Mouse (Mus musculus) neural tube, embryonic 11.5 days (tissue): ENCODE data around the gene Gm8334. TPM values are rescaled to one million over a fixed set of nuclear protein-coding genes. Genes with fewer than 3 reads are reported as not detected.
"Not testable (repeated sequence)": the region's sequence is repeated elsewhere in the genome, so short reads cannot be mapped to it uniquely, and the experiment has no call there.

Experiments
- ATAC-seq: fragments of 200-750 bp; cut with Nextera tagmentation; 2 replicates; pipeline ENCODE4 v1.8.0; 2017; ENCODE audit warnings: moderate number of reproducible peaks, mild to moderate bottlenecking, moderate TSS enrichment, moderate library complexity; ENCODE audit not compliant: insufficient read depth, low FRiP score, low TSS enrichment
- DNase-seq: peaks from one replicate; pipeline ENCODE4 v3.0.0-alpha.2; 2015; ENCODE audit warnings: low spot score
- H3K27ac ChIP-seq: fragments of 300-500 bp; sonication (generic); 2 replicates; pipeline ENCODE4 v1.5.1; 2014; ENCODE audit warnings: low read depth, mild to moderate bottlenecking, low read length
- H3K27me3 ChIP-seq: fragments of 300-500 bp; sonication (generic); 2 replicates; pipeline ENCODE4 v1.6.1; 2014; ENCODE audit warnings: mild to moderate bottlenecking, low read length, mixed read lengths; ENCODE audit not compliant: control insufficient read depth, insufficient read depth
- H3K36me3 ChIP-seq: fragments of 300-500 bp; sonication (generic); 2 replicates; pipeline ENCODE4 v1.6.1; 2014; ENCODE audit warnings: mild to moderate bottlenecking, low read length, moderate library complexity, mixed read lengths; ENCODE audit not compliant: control insufficient read depth, insufficient read depth
- H3K4me1 ChIP-seq: fragments of 300-500 bp; sonication (generic); 2 replicates; pipeline ENCODE4 v1.6.1; 2014; ENCODE audit warnings: low read length, mixed read lengths; ENCODE audit not compliant: control insufficient read depth, insufficient read depth
- H3K4me2 ChIP-seq: fragments of 300-500 bp; sonication (generic); 2 replicates; pipeline ENCODE4 v1.6.1; 2014; ENCODE audit warnings: low read depth, mild to moderate bottlenecking, moderate library complexity
- H3K4me3 ChIP-seq: fragments of 300-500 bp; sonication (generic); 2 replicates; pipeline ENCODE4 v1.5.1; 2014; ENCODE audit warnings: low read depth, low read length
- H3K9ac ChIP-seq: fragments of 300-500 bp; sonication (generic); 2 replicates; pipeline ENCODE4 v1.6.1; 2014; ENCODE audit warnings: mild to moderate bottlenecking, low read length
- H3K9me3 ChIP-seq: fragments of 300-500 bp; sonication (generic); 2 replicates; pipeline ENCODE4 v1.6.1; 2016; ENCODE audit warnings: low read length; ENCODE audit not compliant: control insufficient read depth
- WGBS: fragments of 180-500 bp; shearing (Covaris S2); extraction: QIAGEN DNeasy Blood & Tissue Kit; methylation state at CpG from one replicate; pipeline ENCODE4 v1.1.7; 2014; 5-methylcytosine and 5-hydroxymethylcytosine counted together
- polyA plus RNA-seq: library from polyadenylated mRNA; unstranded; fragments of >200 nt; fragmentation: Nextera tagmentation; extraction: Ambion mirVana; gene quantifications from 2 replicates; pipeline ENCODE4 v1.2.1, GENCODE M21; 2014

Gene Gm8334
- not detected in 2 replicates for polyA plus RNA-seq

- ATAC-seq, H3K27me3 ChIP-seq, H3K36me3 ChIP-seq, H3K9me3 ChIP-seq, H3K4me1 ChIP-seq, H3K27ac ChIP-seq, H3K4me3 ChIP-seq, H3K4me2 ChIP-seq, DNase-seq, H3K9ac ChIP-seq: not testable (repeated sequence)
- WGBS = 86% methylated on average over 4 of the region's 7 CpGs
Observed at GRCm38 (mm10) chrX:148615053-148615452, at the start of gene Gm8334. Gm8334 (minus strand) TSS chrX:148615153.

- H3K4me1 ChIP-seq, H3K9me3 ChIP-seq, H3K4me3 ChIP-seq, H3K36me3 ChIP-seq, H3K27ac ChIP-seq, H3K27me3 ChIP-seq, DNase-seq, ATAC-seq, H3K9ac ChIP-seq, H3K4me2 ChIP-seq: not testable (repeated sequence)
- WGBS = 80% methylated on average over 3 of the region's 4 CpGs
Observed at GRCm38 (mm10) chrX:148663298-148663697, 48.3 kb upstream of the Gm8334 start, which contains the start of gene Gm15127. Gm15127 (plus strand) TSS chrX:148663598.

Other genes with a start within 250 kb of the Gm8334 start
- not detected in 2 replicates for gene Gm15114, start 126.2 kb downstream of the Gm8334 start, polyA plus RNA-seq
- not detected in 2 replicates for gene Gm15127, start 48.4 kb upstream of the Gm8334 start, polyA plus RNA-seq
- not detected in 2 replicates for gene Luzp4, start 242.5 kb upstream of the Gm8334 start, polyA plus RNA-seq